Mouse (Mus musculus): ENCODE results near the gene Gars. TPM values are rescaled to one million over a fixed set of nuclear protein-coding genes. Genes with fewer than 3 reads are reported as not detected.

The Gars gene
- total RNA-seq, 2 experiments from 2014 or later: 28.5 to 45.3 TPM

GRCm38 (mm10) chr6:55087355-55087754 is 49.5 kb downstream of the Gars start:
- no peak for ATAC-seq (replicated peaks; ENCODE audit: low FRiP score, poor library complexity, severe bottlenecking)

- ATAC-seq (replicated peaks; ENCODE audit: low FRiP score, poor library complexity, severe bottlenecking): no peak
Measured at GRCm38 (mm10) chr6:55090639-55091038, 52.8 kb downstream of the Gars start.

GRCm38 (mm10) chr6:55091396-55091795 is 53.6 kb downstream of the Gars start:
- ATAC-seq (replicated peaks; ENCODE audit: low FRiP score, poor library complexity, severe bottlenecking): no peak

GRCm38 (mm10) chr6:55093431-55094146 is 55.8 kb downstream of the Gars start:
- ATAC-seq (replicated peaks; ENCODE audit: low FRiP score, poor library complexity, severe bottlenecking): no peak

- no peak for ATAC-seq (replicated peaks; ENCODE audit: low FRiP score, poor library complexity, severe bottlenecking)
Measured at GRCm38 (mm10) chr6:55098030-55098429, 60.2 kb downstream of the Gars start.

- no peak for ATAC-seq (replicated peaks; ENCODE audit: low FRiP score, poor library complexity, severe bottlenecking)
Measured at GRCm38 (mm10) chr6:55098603-55099002, 60.8 kb downstream of the Gars start.

GRCm38 (mm10) chr6:55108358-55108757 is 70.6 kb downstream of the Gars start:
- no peak for ATAC-seq (replicated peaks; ENCODE audit: low FRiP score, poor library complexity, severe bottlenecking)

GRCm38 (mm10) chr6:55117325-55118109 is 79.7 kb downstream of the Gars start:
- no peak for ATAC-seq (replicated peaks; ENCODE audit: low FRiP score, poor library complexity, severe bottlenecking)

GRCm38 (mm10) chr6:55123056-55123455 is 85.2 kb downstream of the Gars start:
- no peak for ATAC-seq (replicated peaks; ENCODE audit: low FRiP score, poor library complexity, severe bottlenecking)

- no peak for ATAC-seq (replicated peaks; ENCODE audit: low FRiP score, poor library complexity, severe bottlenecking)
Measured at GRCm38 (mm10) chr6:55126576-55126975, 88.8 kb downstream of the Gars start.

GRCm38 (mm10) chr6:55128391-55128790 is 90.6 kb downstream of the Gars start:
- ATAC-seq (replicated peaks; ENCODE audit: low FRiP score, poor library complexity, severe bottlenecking): no peak

Other genes starting within 250 kb of the Gars start
- gene Znrf2, start 221.1 kb upstream of the Gars start, total RNA-seq (2015; ENCODE audit: low replicate concordance): 12.6 and 15.9 TPM in 2 replicates
- gene Znrf2, start 221.1 kb upstream of the Gars start, total RNA-seq (2017; ENCODE audit: low replicate concordance): 5.9 and 9.5 TPM in 2 replicates
- 1.8 and 16.3 TPM in 2 replicates for gene Nod1, start 65.4 kb upstream of the Gars start, total RNA-seq (2015; ENCODE audit: low replicate concordance)
- 0.98 and 2.3 TPM in 2 replicates for gene Nod1, start 65.4 kb upstream of the Gars start, total RNA-seq (2017; ENCODE audit: low replicate concordance)
- 6.8 TPM in 1 of 2 replicates, not detected in the other for gene Ggct, start 45.1 kb upstream of the Gars start, total RNA-seq (2015; ENCODE audit: low replicate concordance)
- 1.0 and 1.6 TPM in 2 replicates for gene Ggct, start 45.1 kb upstream of the Gars start, total RNA-seq (2017; ENCODE audit: low replicate concordance)
- gene Crhr2, start 95.0 kb downstream of the Gars start, total RNA-seq (2015; ENCODE audit: low replicate concordance): not detected in 2 replicates
- not detected in 2 replicates for gene Crhr2, start 95.0 kb downstream of the Gars start, total RNA-seq (2017; ENCODE audit: low replicate concordance)
- gene Inmt, start 137.0 kb downstream of the Gars start, total RNA-seq (2015; ENCODE audit: low replicate concordance): not detected in 2 replicates
- gene Inmt, start 137.0 kb downstream of the Gars start, total RNA-seq (2017; ENCODE audit: low replicate concordance): not detected in 2 replicates
- gene Mindy4, start 165.4 kb downstream of the Gars start, total RNA-seq (2015; ENCODE audit: low replicate concordance): 2.5 TPM in 1 of 2 replicates, not detected in the other
- gene Mindy4, start 165.4 kb downstream of the Gars start, total RNA-seq (2017; ENCODE audit: low replicate concordance): 0.26 TPM in 1 of 2 replicates, not detected in the other

All from erythroid progenitor cell, adult 5-6 weeks (primary cell).